Mouse (Mus musculus) ES-E14 (cell line): ENCODE measurements around the gene A830031A19Rik. TPM values are rescaled to one million over a fixed set of nuclear protein-coding genes. Genes with fewer than 3 reads are reported as not detected.
A peak's percentile ranks its signal among the peaks of the same experiment; 100 is the strongest.

ENCODE experiments used
- DNase-seq: peaks from one replicate; pipeline ENCODE4 v3.0.0-alpha.2; 2013; ENCODE audit warnings: low read depth, low spot score
- H3K27ac ChIP-seq: 2 replicates; pipeline ENCODE4 v1.5.1; 2012; ENCODE audit warnings: low read depth, mild to moderate bottlenecking, low read length, moderate library complexity, mixed read lengths; ENCODE audit not compliant: poor library complexity, insufficient read depth, severe bottlenecking
- H3K36me3 ChIP-seq: 2 replicates; pipeline ENCODE4 v1.6.1; 2012; ENCODE audit warnings: mild to moderate bottlenecking, low read length, moderate library complexity, mixed read lengths; ENCODE audit not compliant: control insufficient read depth, poor library complexity, insufficient read depth, severe bottlenecking
- H3K4me1 ChIP-seq, 2 experiments: fragments of 150-350 bp in 1 of 2; sonication (generic) in 1 of 2; 2 replicates each; pipeline ENCODE4 v1.6.1; 2012; ENCODE audit warnings: low read length in 2 of 2, mild to moderate bottlenecking in 1 of 2, mixed read lengths in 1 of 2; ENCODE audit not compliant: control insufficient read depth in 2 of 2, insufficient read depth in 2 of 2, poor library complexity in 1 of 2
- H3K4me3 ChIP-seq, 2 experiments: fragments of 150-350 bp in 1 of 2; sonication (generic) in 1 of 2; 2 replicates each; pipeline ENCODE4 v1.5.1; 2012; ENCODE audit warnings: low read length in 2 of 2, low read depth in 1 of 2, mild to moderate bottlenecking in 1 of 2, mixed read lengths in 1 of 2; ENCODE audit not compliant: insufficient read depth in 1 of 2, poor library complexity in 1 of 2, severe bottlenecking in 1 of 2
- H3K9ac ChIP-seq: 2 replicates; pipeline ENCODE4 v1.6.1; 2012; ENCODE audit warnings: low read depth, mild to moderate bottlenecking, low read length, mixed read lengths; ENCODE audit not compliant: poor library complexity, insufficient read depth, severe bottlenecking
- H3K9me3 ChIP-seq: fragments of 150-350 bp; sonication (generic); 2 replicates; pipeline ENCODE4 v1.6.1; 2012; ENCODE audit warnings: low read depth, mild to moderate bottlenecking, low read length; ENCODE audit not compliant: control insufficient read depth, insufficient read depth
- CHD2 ChIP-seq: IDR thresholded peaks from 2 replicates; pipeline ENCODE4 v1.6.1; 2014; ENCODE audit warnings: mild to moderate bottlenecking, low read depth, low read length, inconsistent platforms
- HCFC1 ChIP-seq: IDR thresholded peaks from 2 replicates; pipeline ENCODE4 v1.6.1; 2012; ENCODE audit warnings: low read length, inconsistent platforms, borderline replicate concordance; ENCODE audit not compliant: insufficient read depth
- MAFK ChIP-seq: IDR thresholded peaks from 2 replicates; pipeline ENCODE4 v1.6.1; 2014; ENCODE audit warnings: mild to moderate bottlenecking, low read depth, low read length, inconsistent platforms; ENCODE audit not compliant: insufficient read depth
- ZC3H11A ChIP-seq: IDR thresholded peaks from 2 replicates; pipeline ENCODE4 v1.6.1; 2012; ENCODE audit warnings: low read depth, mild to moderate bottlenecking, inconsistent platforms, low read length, borderline replicate concordance
- ZNF384 ChIP-seq: IDR thresholded peaks from 2 replicates; pipeline ENCODE4 v1.6.1; 2012; ENCODE audit warnings: low read depth, low read length, inconsistent platforms
- in situ Hi-C, 2 experiments: fragments of 600-800 bp; cut with MboI; formaldehyde crosslinking; loops; one replicate each; pipeline ENCODE4 v1.15.1; 2025; ENCODE audit warnings: low sequenced_read_pairs in 2 of 2, inconsistent platforms in 1 of 2; ENCODE audit not compliant: unreplicated experiment in 2 of 2
- total RNA-seq: library from RNA; depleted of rRNA; stranded (reverse); fragments of 300-350 nt; gene quantifications from 2 replicates; pipeline ENCODE4 v1.2.3, GENCODE M21; 2012

A830031A19Rik gene
- total RNA-seq, 1 experiment: not detected

GRCm38 (mm10) chr11:24052882-24053281 is 22.0 kb downstream of the A830031A19Rik start:
- Histone ChIP-seq H3K9me3 (no peaks in the 10 kb centered on the region), H3K36me3 (no peaks in the 10 kb centered on the region), H3K9ac (no peak overlapping the region), H3K4me3 (no peak overlapping the region), H3K27ac (no peak overlapping the region), H3K4me1 (peaks cover 0 to 5% of the 10 kb centered on the region in 2 experiments; a peak in 1 of 4 replicates)
- no peak for TF ChIP-seq MAFK
- TF ChIP-seq ZNF384: no peak
- no peak for TF ChIP-seq CHD2
- TF ChIP-seq ZC3H11A: peak; percentile 54; the same call in 1 of the 2 replicates
- no peak for TF ChIP-seq HCFC1
- DNase-seq: peak; percentile 41
- in situ Hi-C loops: no loop called here

DNA sequence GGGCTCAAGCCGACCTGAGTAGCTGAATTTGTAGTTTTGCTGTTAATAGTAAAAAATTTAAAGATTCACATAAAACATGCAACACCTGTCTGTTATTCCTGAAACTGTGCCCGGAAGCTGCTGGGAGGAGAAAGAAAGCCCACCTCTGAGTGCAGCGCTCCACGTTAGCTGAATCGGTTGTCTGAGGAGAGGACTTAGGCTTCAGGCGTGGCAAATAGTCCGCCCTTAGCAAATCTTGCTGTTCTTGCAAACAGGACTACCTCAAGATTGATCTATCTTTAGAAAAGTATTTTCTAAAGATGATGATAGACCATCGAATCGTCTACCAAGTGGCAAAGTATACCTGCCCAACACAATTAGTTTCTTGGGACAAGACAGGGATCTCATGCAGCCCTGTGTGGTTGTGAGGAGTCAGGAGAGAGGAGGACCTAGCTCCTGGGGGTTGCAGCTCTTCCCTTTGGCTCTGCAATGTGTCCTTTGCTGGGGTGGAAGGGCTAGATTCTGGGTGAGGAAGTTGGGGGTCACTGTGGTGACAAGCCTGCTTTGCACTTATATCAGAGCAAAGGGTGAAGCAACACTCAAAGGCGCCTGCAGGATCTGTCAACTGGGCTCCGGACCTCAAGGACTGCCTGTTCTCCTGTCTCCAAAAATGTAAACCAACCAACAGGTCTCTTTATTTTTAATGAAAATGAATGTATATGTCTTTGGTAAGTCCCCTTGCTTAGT is 24.7 kb downstream of the A830031A19Rik start:
- Histone ChIP-seq H3K9ac (no peak overlapping the region), H3K4me1 (0 out of 4 replicates have a peak, but pooled peaks cover 0 to 3% of the 10 kb centered on the region in 2 experiments), H3K36me3 (no peaks in the 10 kb centered on the region), H3K27ac (no peak overlapping the region), H3K4me3 (no peak overlapping the region), H3K9me3 (no peaks in the 10 kb centered on the region)
- no peak for TF ChIP-seq CHD2
- TF ChIP-seq MAFK: no peak
- TF ChIP-seq HCFC1: no peak
- no peak for TF ChIP-seq ZNF384
- TF ChIP-seq ZC3H11A: no peak
- in situ Hi-C loops: no loop called here
- DNase-seq: no peak

DNA sequence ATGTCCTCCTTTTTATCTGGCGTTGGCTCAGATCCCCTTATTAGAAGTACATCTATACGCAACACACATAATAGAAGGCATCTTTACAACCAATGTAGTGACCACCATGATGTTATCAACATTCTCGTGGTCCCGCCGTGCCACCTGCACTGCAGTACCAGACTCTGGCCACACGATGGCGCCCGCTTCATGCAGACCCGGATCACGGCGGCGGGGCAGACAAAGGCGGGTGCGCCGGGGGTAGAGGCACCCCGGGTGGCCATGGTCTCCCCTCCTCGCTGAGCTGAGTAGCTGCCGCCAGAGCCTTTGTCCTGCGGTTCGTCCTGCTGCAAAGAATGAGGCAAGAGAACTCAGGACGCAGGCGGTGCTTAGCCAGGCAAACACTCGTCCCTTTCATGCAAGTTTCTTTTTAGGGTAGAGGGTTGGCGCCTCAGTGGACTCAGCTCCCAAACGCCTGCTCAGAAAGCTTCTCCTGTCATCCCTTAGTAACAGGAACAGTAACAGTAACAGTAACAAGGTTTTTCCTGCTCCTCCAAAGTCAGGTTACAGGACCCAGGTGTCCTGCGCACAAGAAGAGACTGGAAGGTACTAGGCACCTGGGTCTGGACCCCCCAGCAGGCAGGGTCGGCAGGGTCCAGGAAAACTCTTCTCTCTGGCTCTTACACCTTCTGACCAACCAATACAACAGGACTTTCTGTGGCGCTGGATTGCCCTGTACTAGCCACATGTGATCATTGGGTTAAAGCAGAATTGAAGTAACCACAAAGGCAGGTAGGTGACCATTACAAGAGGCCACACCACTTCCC is 25.4 kb downstream of the A830031A19Rik start:
- H3K4me1 ChIP-seq: 0 out of 4 replicates have a peak, but pooled peaks cover 0 to 3% of the 10 kb centered on the region in 2 experiments
- in situ Hi-C loops: loop anchor here in 1 of 2 experiments (25.0 kb wide), 1 partner anchor 1263 kb away; no protein-coding TSS in a partner anchor
- no peak overlapping the region for H3K27ac ChIP-seq
- DNase-seq: peak; percentile 50
- no peaks in the 10 kb centered on the region for H3K36me3 ChIP-seq
- TF ChIP-seq ZNF384 (no peak), HCFC1 (no peak), CHD2 (no peak), MAFK (no peak), ZC3H11A (peak; percentile 91)
- no peaks in the 10 kb centered on the region for H3K9me3 ChIP-seq
- peak overlapping the region; percentile 19; the same call in 1 of the 2 replicates for H3K9ac ChIP-seq
- peak overlapping the region; percentile 57 to 61 for H3K4me3 ChIP-seq

GRCm38 (mm10) chr11:24044025-24044424 is 30.8 kb downstream of the A830031A19Rik start:
- in situ Hi-C loops: loop anchor here in 1 of 2 experiments (25.0 kb wide), 1 partner anchor 1268 kb away; no protein-coding TSS in a partner anchor
- no peak overlapping the region for H3K4me3 ChIP-seq
- H3K4me1 ChIP-seq: no peaks in the 10 kb centered on the region
- H3K27ac ChIP-seq: no peak overlapping the region
- DNase-seq: no peak
- no peak overlapping the region for H3K9ac ChIP-seq
- no peaks in the 10 kb centered on the region for H3K36me3 ChIP-seq
- TF ChIP-seq CHD2 (no peak), ZC3H11A (no peak)
- H3K9me3 ChIP-seq: no peaks in the 10 kb centered on the region
